Mouse (Mus musculus): ENCODE results near the gene Eps8l1.

Gene Eps8l1

DNA sequence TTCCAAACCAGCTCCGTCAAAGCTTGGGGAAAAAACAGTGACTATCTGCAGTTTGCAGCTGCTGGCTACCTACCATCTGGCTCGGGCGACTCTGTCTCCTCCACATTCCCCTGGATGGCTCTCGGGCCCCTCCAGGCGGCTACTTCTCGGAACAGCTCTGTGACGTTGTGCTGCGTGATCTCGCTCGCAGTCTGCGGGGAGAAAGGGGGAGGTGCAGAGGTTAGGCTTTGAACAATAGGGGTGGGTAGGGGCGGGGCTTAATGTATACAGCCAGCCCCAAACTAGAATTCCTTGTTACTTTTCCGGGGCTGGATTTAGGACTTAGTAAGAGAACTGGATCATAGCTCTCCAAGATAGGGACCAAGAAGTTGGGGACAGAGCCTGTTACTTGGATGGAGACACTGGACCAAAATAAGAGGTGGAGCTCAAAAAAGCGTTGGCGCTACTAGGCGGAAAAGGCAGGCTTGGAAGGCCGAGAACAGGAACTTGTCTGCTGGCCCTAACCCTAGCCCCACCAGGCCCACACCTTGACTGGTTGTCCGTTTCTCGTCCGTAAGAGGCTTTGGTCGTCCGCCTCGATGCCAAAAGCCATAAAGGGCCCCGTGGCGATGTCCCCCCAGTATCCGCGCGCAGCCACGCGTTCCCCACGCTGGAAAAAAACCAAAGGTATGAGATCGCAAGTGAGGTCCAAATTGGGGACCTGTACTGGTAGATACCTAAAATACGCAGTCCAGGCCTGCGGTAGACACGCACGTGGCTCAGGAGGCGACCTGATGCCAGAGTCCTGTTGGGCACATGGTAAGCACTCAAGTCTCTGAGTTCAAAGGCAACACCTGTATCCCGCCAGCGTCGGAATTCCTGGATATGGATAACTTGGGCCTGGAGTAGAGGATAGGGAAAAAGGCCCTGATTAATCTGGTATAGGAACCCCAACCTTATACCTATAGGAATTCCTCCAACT, 66.1 kb downstream of the Eps8l1 start:
- in situ Hi-C loops (cut with MboI, MseI), result loop anchor here in 1 of 2 experiments (10.0 kb wide), 1 partner anchor 232 kb away; no protein-coding TSS in a partner anchor

DNA sequence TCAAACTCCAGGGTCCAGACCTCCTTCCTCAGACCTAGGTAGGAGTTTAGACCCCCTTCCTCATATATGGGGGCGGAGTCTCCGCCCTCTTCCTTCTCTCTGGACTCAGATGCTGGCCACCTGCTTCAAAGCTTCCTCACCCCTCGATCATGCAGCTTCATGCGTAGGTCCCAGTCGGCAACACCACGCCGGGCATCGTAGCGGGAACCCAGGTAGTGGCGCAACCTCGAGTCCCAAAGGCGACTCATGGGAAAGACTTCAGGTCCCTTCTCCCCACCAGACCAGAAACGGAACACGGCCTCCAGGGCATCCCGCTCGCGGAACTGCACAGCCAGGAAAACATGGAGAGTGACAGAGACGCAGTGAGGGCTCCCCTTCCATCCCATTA, 66.8 kb downstream of the Eps8l1 start:
- in situ Hi-C loops (cut with MboI, MseI), result loop anchor here in 1 of 2 experiments (10.0 kb wide), 1 partner anchor 232 kb away; no protein-coding TSS in a partner anchor
